Mouse (Mus musculus) brain, embryonic 14.5 days (tissue): Measurements from ENCODE around the gene Numa1.

Experiments used
- CTCF ChIP-seq: fragments of 200-500 bp; IDR thresholded peaks from 2 replicates; pipeline ENCODE4 v1.5.1; 2012; ENCODE audit warnings: inconsistent platforms, mild to moderate bottlenecking, moderate library complexity, borderline replicate concordance; ENCODE audit not compliant: insufficient read depth, insufficient read length; ENCODE audit errors: extremely low read depth
- POLR2A ChIP-seq: fragments of 200-500 bp; IDR thresholded peaks from 2 replicates; pipeline ENCODE4 v1.6.1; 2012; ENCODE audit warnings: mild to moderate bottlenecking, inconsistent platforms, borderline replicate concordance; ENCODE audit not compliant: poor library complexity, insufficient read depth, insufficient read length, severe bottlenecking; ENCODE audit errors: extremely low read depth

DNA sequence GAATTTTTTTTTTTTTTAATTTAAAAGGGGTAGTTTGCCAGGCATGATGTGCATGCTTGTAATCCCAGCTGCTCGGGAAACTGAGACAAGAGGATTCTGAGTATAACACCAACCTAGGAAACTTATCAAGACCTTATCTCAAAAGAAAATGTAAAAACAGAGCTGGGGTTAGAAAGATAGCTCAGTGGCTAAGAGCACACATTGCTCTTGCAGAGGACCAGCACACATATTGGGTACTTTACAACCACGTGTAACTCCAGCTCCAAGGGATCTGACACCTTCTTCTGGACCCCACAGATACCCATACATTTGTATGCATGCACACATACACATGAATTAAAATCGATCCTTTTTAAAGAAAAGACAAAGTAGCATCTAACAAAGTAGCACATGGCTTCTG, 127.4 kb downstream of the Numa1 start:
- TF ChIP-seq CTCF (no peak), POLR2A (no peak)
